Mouse (Mus musculus): ENCODE results near the gene Chaf1a. TPM values are rescaled to one million over a fixed set of nuclear protein-coding genes. Genes with fewer than 3 reads are reported as not detected.
"Not testable (repeated sequence)": the region's sequence is repeated elsewhere in the genome, so short reads cannot be mapped to it uniquely, and the experiment has no call there.

The Chaf1a gene
- polyA plus RNA-seq, 1 experiment from 2014 or later: 9.2 TPM

- peak overlapping the region; percentile 75 to 82 for H3K4me3 ChIP-seq (ENCODE audit: control insufficient read depth in 1 of 2, insufficient read depth in 1 of 2, low read depth in 1 of 2, low read length in 2 of 2)
- peaks cover 19% of the 10 kb centered on the region for H3K36me3 ChIP-seq (ENCODE audit: control insufficient read depth, insufficient read depth, low read length)
- H3K27ac ChIP-seq (replicated peaks in 1 of 2; ENCODE audit: control insufficient read depth in 1 of 2, insufficient read depth in 1 of 2, low read depth in 2 of 2, low read length in 2 of 2): peak overlapping the region; percentile 54 to 68; a peak in 3 of 4 replicates
- peak overlapping the region; percentile 90 for H3K9ac ChIP-seq (ENCODE audit: low read length)
- H3K4me2 ChIP-seq (ENCODE audit: low read length): peak overlapping the region; percentile 92
- peaks cover 3 to 17% of the 10 kb centered on the region in 2 experiments; a peak in 3 of 4 replicates for H3K4me1 ChIP-seq (ENCODE audit: control insufficient read depth in 2 of 2, insufficient read depth in 2 of 2, low read length in 2 of 2)
- H3K9me3 ChIP-seq (ENCODE audit: control insufficient read depth, low read length): no peaks in the 10 kb centered on the region
- WGBS: 2% methylated on average over 12 of the region's 12 CpGs
- H3K27me3 ChIP-seq (ENCODE audit: control insufficient read depth, insufficient read depth, low read length): no peaks in the 10 kb centered on the region
- no peak for ATAC-seq (ENCODE audit: insufficient number of reproducible peaks, insufficient read depth, low FRiP score, low read depth)
These were observed 571 bp downstream of the Chaf1a start for GRCm38 (mm10) chr17:56040857-56041163.

GRCm38 (mm10) chr17:56051369-56051768, 11.1 kb downstream of the Chaf1a start:
- no peak for ATAC-seq (ENCODE audit: insufficient number of reproducible peaks, insufficient read depth, low FRiP score, low read depth)
- H3K4me1 ChIP-seq (ENCODE audit: control insufficient read depth in 2 of 2, insufficient read depth in 2 of 2, low read length in 2 of 2): no peaks in the 10 kb centered on the region
- H3K9me3 ChIP-seq (ENCODE audit: control insufficient read depth, low read length): no peaks in the 10 kb centered on the region
- no peaks in the 10 kb centered on the region for H3K27me3 ChIP-seq (ENCODE audit: control insufficient read depth, insufficient read depth, low read length)
- H3K36me3 ChIP-seq (ENCODE audit: control insufficient read depth, insufficient read depth, low read length): peaks cover 65% of the 10 kb centered on the region
- WGBS: 88% methylated on average over 5 of the region's 5 CpGs
- H3K9ac ChIP-seq (ENCODE audit: low read length): no peak overlapping the region
- no peak overlapping the region for H3K27ac ChIP-seq (replicated peaks in 1 of 2; ENCODE audit: control insufficient read depth in 1 of 2, insufficient read depth in 1 of 2, low read depth in 2 of 2, low read length in 2 of 2)
- no peak overlapping the region for H3K4me3 ChIP-seq (ENCODE audit: control insufficient read depth in 1 of 2, insufficient read depth in 1 of 2, low read depth in 1 of 2, low read length in 2 of 2)
- no peak overlapping the region for H3K4me2 ChIP-seq (ENCODE audit: low read length)

GRCm38 (mm10) chr17:56054938-56055337, 14.7 kb downstream of the Chaf1a start:
- no peak overlapping the region for H3K4me2 ChIP-seq (ENCODE audit: low read length)
- H3K4me3 ChIP-seq (ENCODE audit: control insufficient read depth in 1 of 2, insufficient read depth in 1 of 2, low read depth in 1 of 2, low read length in 2 of 2): no peak overlapping the region
- H3K4me1 ChIP-seq (ENCODE audit: control insufficient read depth in 2 of 2, insufficient read depth in 2 of 2, low read length in 2 of 2): no peaks in the 10 kb centered on the region
- H3K27me3 ChIP-seq (ENCODE audit: control insufficient read depth, insufficient read depth, low read length): no peaks in the 10 kb centered on the region
- ATAC-seq (ENCODE audit: insufficient number of reproducible peaks, insufficient read depth, low FRiP score, low read depth): no peak
- H3K9ac ChIP-seq (ENCODE audit: low read length): no peak overlapping the region
- H3K9me3 ChIP-seq (ENCODE audit: control insufficient read depth, low read length): no peaks in the 10 kb centered on the region
- peaks cover 65% of the 10 kb centered on the region for H3K36me3 ChIP-seq (ENCODE audit: control insufficient read depth, insufficient read depth, low read length)
- H3K27ac ChIP-seq (replicated peaks in 1 of 2; ENCODE audit: control insufficient read depth in 1 of 2, insufficient read depth in 1 of 2, low read depth in 2 of 2, low read length in 2 of 2): no peak overlapping the region

- Histone ChIP-seq H3K36me3 (ENCODE audit: control insufficient read depth, insufficient read depth, low read length) (peaks cover 67% of the 10 kb centered on the region), H3K4me2 (ENCODE audit: low read length) (no peak overlapping the region), H3K27ac (replicated peaks in 1 of 2; ENCODE audit: control insufficient read depth in 1 of 2, insufficient read depth in 1 of 2, low read depth in 2 of 2, low read length in 2 of 2) (no peak overlapping the region), H3K4me3 (ENCODE audit: control insufficient read depth in 1 of 2, insufficient read depth in 1 of 2, low read depth in 1 of 2, low read length in 2 of 2) (no peak overlapping the region), H3K9me3 (ENCODE audit: control insufficient read depth, low read length) (no peaks in the 10 kb centered on the region), H3K4me1 (ENCODE audit: control insufficient read depth in 2 of 2, insufficient read depth in 2 of 2, low read length in 2 of 2) (no peaks in the 10 kb centered on the region), H3K27me3 (ENCODE audit: control insufficient read depth, insufficient read depth, low read length) (no peaks in the 10 kb centered on the region), H3K9ac (ENCODE audit: low read length) (no peak overlapping the region)
- 45% methylated on average over 4 of the region's 4 CpGs for WGBS
- ATAC-seq (ENCODE audit: insufficient number of reproducible peaks, insufficient read depth, low FRiP score, low read depth): no peak
These were observed 15.9 kb downstream of the Chaf1a start for GRCm38 (mm10) chr17:56055945-56056678.

GRCm38 (mm10) chr17:56057381-56058120, 17.3 kb downstream of the Chaf1a start:
- peaks cover 73% of the 10 kb centered on the region for H3K36me3 ChIP-seq (ENCODE audit: control insufficient read depth, insufficient read depth, low read length)
- H3K4me2 ChIP-seq (ENCODE audit: low read length): no peak overlapping the region

GRCm38 (mm10) chr17:56062081-56062480, 21.8 kb downstream of the Chaf1a start:
- 91% methylated on average over 7 of the region's 7 CpGs for WGBS
- no peak overlapping the region for H3K9ac ChIP-seq (ENCODE audit: low read length)
- ATAC-seq (ENCODE audit: insufficient number of reproducible peaks, insufficient read depth, low FRiP score, low read depth): no peak

More at GRCm38 (mm10) chr17:56057381-56058120, 17.3 kb downstream of the Chaf1a start:
- H3K27ac ChIP-seq (replicated peaks in 1 of 2; ENCODE audit: control insufficient read depth in 1 of 2, insufficient read depth in 1 of 2, low read depth in 2 of 2, low read length in 2 of 2): no peak overlapping the region
- no peak overlapping the region for H3K4me3 ChIP-seq (ENCODE audit: control insufficient read depth in 1 of 2, insufficient read depth in 1 of 2, low read depth in 1 of 2, low read length in 2 of 2)
- no peaks in the 10 kb centered on the region for H3K4me1 ChIP-seq (ENCODE audit: control insufficient read depth in 2 of 2, insufficient read depth in 2 of 2, low read length in 2 of 2)
- ATAC-seq (ENCODE audit: insufficient number of reproducible peaks, insufficient read depth, low FRiP score, low read depth): no peak
- H3K9ac ChIP-seq (ENCODE audit: low read length): no peak overlapping the region
- no peaks in the 10 kb centered on the region for H3K27me3 ChIP-seq (ENCODE audit: control insufficient read depth, insufficient read depth, low read length)
- WGBS: 82% methylated on average over 11 of the region's 11 CpGs
- H3K9me3 ChIP-seq (ENCODE audit: control insufficient read depth, low read length): no peaks in the 10 kb centered on the region

GRCm38 (mm10) chr17:56065715-56066114, 25.5 kb downstream of the Chaf1a start:
- not testable (repeated sequence) for H3K27ac ChIP-seq (replicated peaks in 1 of 2; ENCODE audit: control insufficient read depth in 1 of 2, insufficient read depth in 1 of 2, low read depth in 2 of 2, low read length in 2 of 2); H3K4me2 ChIP-seq (ENCODE audit: low read length); H3K4me3 ChIP-seq (ENCODE audit: control insufficient read depth in 1 of 2, insufficient read depth in 1 of 2, low read depth in 1 of 2, low read length in 2 of 2); H3K27me3 ChIP-seq (ENCODE audit: control insufficient read depth, insufficient read depth, low read length); H3K9ac ChIP-seq (ENCODE audit: low read length); H3K9me3 ChIP-seq (ENCODE audit: control insufficient read depth, low read length); H3K4me1 ChIP-seq (ENCODE audit: control insufficient read depth in 2 of 2, insufficient read depth in 2 of 2, low read length in 2 of 2); ATAC-seq (ENCODE audit: insufficient number of reproducible peaks, insufficient read depth, low FRiP score, low read depth)
- 87% methylated on average over 6 of the region's 6 CpGs for WGBS
- H3K36me3 ChIP-seq (ENCODE audit: control insufficient read depth, insufficient read depth, low read length): peaks cover 100% of the 10 kb centered on the region

More at GRCm38 (mm10) chr17:56062081-56062480, 21.8 kb downstream of the Chaf1a start:
- H3K36me3 ChIP-seq (ENCODE audit: control insufficient read depth, insufficient read depth, low read length): peaks cover 100% of the 10 kb centered on the region
- no peak overlapping the region for H3K4me2 ChIP-seq (ENCODE audit: low read length)
- H3K27me3 ChIP-seq (ENCODE audit: control insufficient read depth, insufficient read depth, low read length): no peaks in the 10 kb centered on the region
- H3K4me1 ChIP-seq (ENCODE audit: control insufficient read depth in 2 of 2, insufficient read depth in 2 of 2, low read length in 2 of 2): no peaks in the 10 kb centered on the region
- no peak overlapping the region for H3K27ac ChIP-seq (replicated peaks in 1 of 2; ENCODE audit: control insufficient read depth in 1 of 2, insufficient read depth in 1 of 2, low read depth in 2 of 2, low read length in 2 of 2)
- H3K9me3 ChIP-seq (ENCODE audit: control insufficient read depth, low read length): no peaks in the 10 kb centered on the region
- H3K4me3 ChIP-seq (ENCODE audit: control insufficient read depth in 1 of 2, insufficient read depth in 1 of 2, low read depth in 1 of 2, low read length in 2 of 2): no peak overlapping the region

Measured in heart, embryonic 14.5 days (tissue).